Mouse (Mus musculus) lung, adult 2 months (tissue): ENCODE measurements at regions not wholly inside any gene's neighbourhood (a gene's known extent, or its start where the extent isn't known, plus 50 kb on each side); places are given as distances from the start of the nearest gene placed in this dataset.

Experiments
- CTCF ChIP-seq: fragments of 200-500 bp; IDR thresholded peaks from 2 replicates; pipeline ENCODE4 v1.5.1; 2011; ENCODE audit warnings: mild to moderate bottlenecking, low read length, control low read depth; ENCODE audit not compliant: insufficient read depth
- POLR2A ChIP-seq: fragments of 200-500 bp; IDR thresholded peaks from 2 replicates; pipeline ENCODE4 v1.6.1; 2011; ENCODE audit warnings: low read depth, mild to moderate bottlenecking, control low read depth, low read length, borderline replicate concordance; ENCODE audit errors: extremely low read depth

DNA sequence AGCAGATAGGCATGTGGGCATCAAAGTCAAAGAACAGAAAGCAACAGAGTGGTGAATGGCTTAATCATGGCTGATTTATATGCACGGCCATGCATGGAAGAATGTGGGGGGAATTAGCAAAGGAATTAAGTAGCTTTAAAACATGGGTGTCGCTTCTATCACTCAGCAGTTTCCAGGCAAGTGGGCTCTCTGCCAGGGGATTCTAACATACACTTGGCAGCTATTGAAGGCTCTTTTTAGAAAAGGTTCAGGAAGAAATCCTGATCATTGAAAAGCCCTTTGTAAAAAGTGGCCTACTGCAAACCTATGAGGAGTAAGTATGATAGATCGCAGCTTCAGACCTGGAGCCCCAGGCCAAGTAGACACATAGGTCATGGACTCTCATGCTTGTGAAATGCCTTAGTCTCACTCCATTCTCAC is 469.1 kb upstream of the Klf4 start:
- no peak for TF ChIP-seq CTCF
- TF ChIP-seq POLR2A: no peak
